Mouse (Mus musculus): ENCODE results near the gene Grwd1. TPM values are rescaled to one million over a fixed set of nuclear protein-coding genes. Genes with fewer than 3 reads are reported as not detected.

Gene Grwd1
- polyA plus RNA-seq, 1 experiment from 2014 or later = 62.7 TPM

DNA sequence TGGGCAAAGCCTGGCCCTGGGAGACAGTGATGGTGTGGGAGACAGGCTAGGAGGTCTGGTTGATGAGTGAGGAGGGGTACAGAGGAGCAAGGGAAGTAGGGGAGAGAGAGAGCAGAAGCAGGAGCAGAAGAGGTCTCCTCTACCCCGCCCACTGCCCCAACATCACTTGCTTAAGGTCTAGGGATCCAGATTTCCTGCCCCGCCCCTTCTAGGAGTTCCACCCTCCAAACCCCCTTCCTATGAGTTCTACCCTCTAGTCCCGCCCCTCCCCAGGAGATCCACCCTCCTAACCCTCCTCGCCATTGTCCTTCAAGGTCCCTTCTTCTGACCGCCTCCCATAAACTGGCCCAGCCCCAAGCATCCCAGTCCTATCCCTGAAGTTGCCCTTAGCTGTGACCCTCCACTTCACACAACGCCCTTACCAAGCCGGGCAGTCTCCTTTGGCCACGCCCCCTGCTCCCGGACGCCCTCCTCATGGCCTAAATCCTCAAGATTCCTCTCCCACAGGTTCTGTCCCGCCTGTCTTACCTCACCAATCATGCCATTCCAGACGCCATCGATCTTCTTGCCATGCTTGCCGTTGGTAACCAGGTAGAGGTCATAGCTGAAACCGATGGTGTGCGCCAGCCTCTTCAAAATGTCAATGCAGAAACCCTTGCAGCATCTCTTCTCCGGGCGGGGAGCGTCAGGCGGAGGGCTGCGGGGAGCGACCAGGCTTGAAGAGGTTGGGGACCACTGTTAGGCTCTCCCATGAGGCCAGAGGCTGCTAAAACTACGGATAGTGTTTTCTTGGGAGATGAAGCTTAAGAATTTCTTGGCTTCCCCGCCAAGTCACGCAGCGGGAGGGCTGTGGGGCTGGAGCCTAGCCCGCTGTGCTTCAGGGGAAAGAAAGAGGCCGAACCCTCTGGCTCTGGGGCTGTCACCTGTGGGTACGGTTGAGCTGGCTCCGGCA, 26.5 kb upstream of the Grwd1 start:
- ATAC-seq (ENCODE audit: insufficient number of reproducible peaks, insufficient read depth, low FRiP score, low read depth) = peak; percentile 43; the same call in 1 of the 2 replicates

DNA sequence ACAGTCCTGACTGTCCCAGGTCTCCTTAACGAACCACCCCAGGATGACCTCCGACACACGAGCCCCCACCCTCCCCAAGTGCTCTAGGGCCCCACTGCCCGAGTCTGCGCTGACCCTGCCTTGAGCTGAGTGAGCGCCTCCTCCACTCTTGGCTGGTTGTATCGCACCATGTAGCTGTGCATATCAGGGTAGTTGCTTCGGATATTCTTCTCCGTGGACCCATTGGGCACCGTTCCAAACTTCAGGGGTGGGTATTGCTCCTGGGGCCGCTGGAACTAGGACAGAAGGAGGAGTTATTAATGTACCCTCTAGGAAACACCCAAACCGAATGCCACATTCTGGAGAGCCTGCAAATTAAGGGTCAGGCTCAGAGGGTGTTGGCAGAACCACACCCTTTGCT, 22.3 kb upstream of the Grwd1 start:
- no peak overlapping the region for H3K27ac ChIP-seq (ENCODE audit: low read length)
- H3K27me3 ChIP-seq (ENCODE audit: control insufficient read depth, insufficient read depth, low read length) = no peaks in the 10 kb centered on the region
- H3K9me3 ChIP-seq (ENCODE audit: control insufficient read depth, low read depth, low read length) = no peaks in the 10 kb centered on the region
- no peak overlapping the region for H3K4me2 ChIP-seq (replicated peaks; ENCODE audit: low read depth, low read length)
- 83% methylated on average over 12 of the region's 12 CpGs for WGBS
- H3K4me3 ChIP-seq (ENCODE audit: low read depth, low read length) = no peak overlapping the region
- no peak for ATAC-seq (ENCODE audit: insufficient number of reproducible peaks, insufficient read depth, low FRiP score, low read depth)
- no peaks in the 10 kb centered on the region for H3K36me3 ChIP-seq (ENCODE audit: control insufficient read depth, insufficient read depth, low read length)
- peaks cover 8% of the 10 kb centered on the region; the same call in 1 of the 2 replicates for H3K4me1 ChIP-seq (ENCODE audit: control insufficient read depth, insufficient read depth, low read length)
- no peak overlapping the region for H3K9ac ChIP-seq (replicated peaks; ENCODE audit: low read depth, low read length)

More for the DNA sequence above, 26.5 kb upstream of the Grwd1 start:
- Histone ChIP-seq H3K4me1 (ENCODE audit: control insufficient read depth, insufficient read depth, low read length) (peaks cover 5% of the 10 kb centered on the region; the same call in 1 of the 2 replicates), H3K9me3 (ENCODE audit: control insufficient read depth, low read depth, low read length) (no peaks in the 10 kb centered on the region), H3K27me3 (ENCODE audit: control insufficient read depth, insufficient read depth, low read length) (no peaks in the 10 kb centered on the region), H3K36me3 (ENCODE audit: control insufficient read depth, insufficient read depth, low read length) (no peaks in the 10 kb centered on the region), H3K9ac (replicated peaks; ENCODE audit: low read depth, low read length) (no peak overlapping the region), H3K27ac (ENCODE audit: low read length) (no peak overlapping the region), H3K4me2 (replicated peaks; ENCODE audit: low read depth, low read length) (peak overlapping the region; percentile 47), H3K4me3 (ENCODE audit: low read depth, low read length) (peak overlapping the region; percentile 24)
- WGBS = 3% methylated on average over 29 of the region's 30 CpGs

DNA sequence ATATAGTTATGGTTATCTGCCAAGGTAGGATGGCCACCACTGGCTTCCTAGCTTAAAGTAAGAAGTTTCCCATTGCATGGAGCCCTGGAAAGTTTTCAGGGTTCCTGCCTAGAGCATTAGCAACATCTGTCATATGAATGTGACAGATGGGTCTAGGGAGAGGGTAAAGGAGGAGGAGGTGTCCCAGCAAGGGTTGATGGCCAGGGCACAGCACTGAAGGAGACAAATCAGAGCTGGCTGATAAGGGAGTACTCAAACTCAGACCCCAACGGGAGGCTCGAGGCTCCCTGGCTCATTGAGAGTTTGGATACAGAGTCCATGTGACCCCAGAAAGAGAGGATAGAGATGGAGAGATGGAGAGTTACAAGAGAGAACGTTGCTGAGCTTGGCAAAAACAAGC, 19.9 kb upstream of the Grwd1 start:
- Histone ChIP-seq H3K36me3 (ENCODE audit: control insufficient read depth, insufficient read depth, low read length) (no peaks in the 10 kb centered on the region), H3K27me3 (ENCODE audit: control insufficient read depth, insufficient read depth, low read length) (no peaks in the 10 kb centered on the region), H3K4me1 (ENCODE audit: control insufficient read depth, insufficient read depth, low read length) (peaks cover 5% of the 10 kb centered on the region; the same call in 1 of the 2 replicates), H3K4me3 (ENCODE audit: low read depth, low read length) (no peak overlapping the region), H3K9me3 (ENCODE audit: control insufficient read depth, low read depth, low read length) (no peaks in the 10 kb centered on the region), H3K27ac (ENCODE audit: low read length) (no peak overlapping the region), H3K9ac (replicated peaks; ENCODE audit: low read depth, low read length) (no peak overlapping the region), H3K4me2 (replicated peaks; ENCODE audit: low read depth, low read length) (no peak overlapping the region)
- 59% methylated on average over 3 of the region's 3 CpGs for whole genome bisulfite sequencing
- no peak for ATAC-seq (ENCODE audit: insufficient number of reproducible peaks, insufficient read depth, low FRiP score, low read depth)

DNA sequence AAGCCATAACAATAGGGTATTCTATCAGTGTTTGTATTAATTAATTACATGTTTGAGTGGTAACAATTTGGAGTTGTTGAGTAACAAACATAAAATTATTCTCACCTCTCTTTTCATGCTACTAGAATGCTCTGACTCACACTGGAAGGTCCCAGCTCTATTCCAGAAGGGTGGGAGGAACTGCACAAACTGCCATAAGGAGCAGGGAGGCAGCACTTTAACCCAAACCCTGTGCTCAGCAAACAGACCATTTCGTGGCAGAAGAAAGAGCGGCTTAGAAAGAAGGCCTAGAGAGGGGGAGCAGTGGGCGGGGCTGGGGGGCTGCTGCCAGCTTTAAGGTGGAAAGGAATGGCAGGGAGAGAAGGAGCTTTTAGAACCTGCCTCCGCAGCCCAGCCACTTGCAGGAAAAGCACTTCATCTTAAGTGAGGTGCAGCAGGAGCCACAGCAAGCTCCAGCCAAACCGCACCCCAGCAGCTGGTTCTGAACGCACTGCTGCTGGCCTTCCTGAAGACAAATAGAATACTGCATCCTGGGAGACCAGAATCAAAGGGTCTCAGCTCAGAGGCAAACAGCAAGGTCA, 17.8 kb upstream of the Grwd1 start:
- no peak overlapping the region for H3K9ac ChIP-seq (replicated peaks; ENCODE audit: low read depth, low read length)
- H3K9me3 ChIP-seq (ENCODE audit: control insufficient read depth, low read depth, low read length) = no peaks in the 10 kb centered on the region
- no peak overlapping the region for H3K4me2 ChIP-seq (replicated peaks; ENCODE audit: low read depth, low read length)
- H3K36me3 ChIP-seq (ENCODE audit: control insufficient read depth, insufficient read depth, low read length) = no peaks in the 10 kb centered on the region
- H3K27ac ChIP-seq (ENCODE audit: low read length) = 0 out of 2 replicates have a peak overlapping the region, but pooled peaks have one; percentile 39
- no peaks in the 10 kb centered on the region for H3K27me3 ChIP-seq (ENCODE audit: control insufficient read depth, insufficient read depth, low read length)
- H3K4me3 ChIP-seq (ENCODE audit: low read depth, low read length) = no peak overlapping the region
- no peak for ATAC-seq (ENCODE audit: insufficient number of reproducible peaks, insufficient read depth, low FRiP score, low read depth)
- 6% methylated on average over 6 of the region's 6 CpGs for WGBS
- peaks cover 5% of the 10 kb centered on the region; the same call in 1 of the 2 replicates for H3K4me1 ChIP-seq (ENCODE audit: control insufficient read depth, insufficient read depth, low read length)

DNA sequence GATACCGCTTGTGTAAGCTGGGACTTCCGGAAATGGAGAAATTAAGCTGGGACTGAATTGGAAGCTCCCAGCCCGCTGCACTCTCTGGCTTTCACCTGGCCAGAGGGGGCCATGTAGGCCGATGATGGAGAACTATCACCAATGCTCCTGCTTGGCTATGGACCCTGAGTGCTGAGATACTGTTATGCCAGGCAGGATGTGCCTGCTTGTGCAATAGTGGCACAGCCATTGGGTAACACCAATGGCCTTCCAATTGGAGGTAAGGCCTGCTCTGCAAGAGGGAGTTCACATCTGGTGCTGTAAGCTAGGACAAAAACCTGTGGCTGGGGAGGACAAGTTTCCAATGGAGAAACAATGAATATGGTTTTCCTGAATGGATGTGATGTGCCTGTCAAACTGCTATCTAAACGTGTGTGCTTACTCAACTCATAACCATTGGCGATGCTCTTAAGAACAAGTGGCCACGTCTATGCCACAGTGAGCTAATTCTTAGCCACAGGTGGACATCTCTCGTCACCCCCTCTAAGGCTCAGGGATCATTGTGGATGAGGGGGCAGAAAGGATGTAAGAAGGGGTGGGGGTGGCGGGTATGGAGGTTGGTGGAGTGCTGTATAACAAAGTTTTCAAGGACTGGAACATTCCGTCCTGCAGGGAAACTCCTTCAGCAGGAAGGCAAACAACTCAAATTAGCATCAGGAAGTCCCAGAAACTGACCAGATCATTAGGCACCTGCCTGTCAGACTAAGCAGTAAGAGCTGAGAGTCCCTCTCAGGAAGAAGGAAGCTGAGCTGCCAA, 12.4 kb upstream of the Grwd1 start:
- H3K9me3 ChIP-seq (ENCODE audit: control insufficient read depth, low read depth, low read length) = no peaks in the 10 kb centered on the region
- H3K9ac ChIP-seq (replicated peaks; ENCODE audit: low read depth, low read length) = no peak overlapping the region
- H3K27ac ChIP-seq (ENCODE audit: low read length) = no peak overlapping the region
- ATAC-seq (ENCODE audit: insufficient number of reproducible peaks, insufficient read depth, low FRiP score, low read depth) = no peak
- 88% methylated on average over 10 of the region's 10 CpGs for WGBS
- no peaks in the 10 kb centered on the region for H3K36me3 ChIP-seq (ENCODE audit: control insufficient read depth, insufficient read depth, low read length)
- no peak overlapping the region for H3K4me3 ChIP-seq (ENCODE audit: low read depth, low read length)
- H3K27me3 ChIP-seq (ENCODE audit: control insufficient read depth, insufficient read depth, low read length) = no peaks in the 10 kb centered on the region
- H3K4me2 ChIP-seq (replicated peaks; ENCODE audit: low read depth, low read length) = no peak overlapping the region
- H3K4me1 ChIP-seq (ENCODE audit: control insufficient read depth, insufficient read depth, low read length) = no peaks in the 10 kb centered on the region

DNA sequence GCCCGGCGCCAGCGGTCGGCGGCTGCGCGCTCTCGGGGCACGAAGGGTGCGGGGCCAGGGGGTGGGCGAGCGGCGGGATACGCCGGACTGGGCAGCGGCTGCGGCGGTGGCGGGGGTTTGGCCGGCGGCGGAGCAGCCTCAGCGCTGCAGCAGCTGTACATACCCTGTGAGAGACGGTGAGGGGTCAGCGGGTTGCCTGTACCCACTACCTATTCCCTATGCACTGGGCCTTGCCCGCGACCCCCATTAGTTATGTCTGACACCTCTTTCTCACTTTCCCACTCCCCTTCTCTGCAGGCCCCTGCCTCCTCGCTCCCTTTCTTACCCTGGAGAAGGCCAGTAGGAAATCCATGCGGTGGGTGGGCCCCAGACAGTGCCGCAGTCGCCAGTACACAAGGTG, 3.2 kb upstream of the Grwd1 start:
- ATAC-seq (ENCODE audit: insufficient number of reproducible peaks, insufficient read depth, low FRiP score, low read depth) = no peak
- Histone ChIP-seq H3K9ac (replicated peaks; ENCODE audit: low read depth, low read length) (peak overlapping the region; percentile 14; the same call in 1 of the 2 replicates), H3K4me3 (ENCODE audit: low read depth, low read length) (peak overlapping the region; percentile 39), H3K9me3 (ENCODE audit: control insufficient read depth, low read depth, low read length) (no peaks in the 10 kb centered on the region), H3K36me3 (ENCODE audit: control insufficient read depth, insufficient read depth, low read length) (peaks cover 6% of the 10 kb centered on the region; the same call in 1 of the 2 replicates), H3K4me2 (replicated peaks; ENCODE audit: low read depth, low read length) (peak overlapping the region; percentile 52), H3K27me3 (ENCODE audit: control insufficient read depth, insufficient read depth, low read length) (peaks cover 28% of the 10 kb centered on the region), H3K4me1 (ENCODE audit: control insufficient read depth, insufficient read depth, low read length) (peaks cover 17% of the 10 kb centered on the region), H3K27ac (ENCODE audit: low read length) (no peak overlapping the region)
- 4% methylated on average over 22 of the region's 31 CpGs for WGBS

DNA sequence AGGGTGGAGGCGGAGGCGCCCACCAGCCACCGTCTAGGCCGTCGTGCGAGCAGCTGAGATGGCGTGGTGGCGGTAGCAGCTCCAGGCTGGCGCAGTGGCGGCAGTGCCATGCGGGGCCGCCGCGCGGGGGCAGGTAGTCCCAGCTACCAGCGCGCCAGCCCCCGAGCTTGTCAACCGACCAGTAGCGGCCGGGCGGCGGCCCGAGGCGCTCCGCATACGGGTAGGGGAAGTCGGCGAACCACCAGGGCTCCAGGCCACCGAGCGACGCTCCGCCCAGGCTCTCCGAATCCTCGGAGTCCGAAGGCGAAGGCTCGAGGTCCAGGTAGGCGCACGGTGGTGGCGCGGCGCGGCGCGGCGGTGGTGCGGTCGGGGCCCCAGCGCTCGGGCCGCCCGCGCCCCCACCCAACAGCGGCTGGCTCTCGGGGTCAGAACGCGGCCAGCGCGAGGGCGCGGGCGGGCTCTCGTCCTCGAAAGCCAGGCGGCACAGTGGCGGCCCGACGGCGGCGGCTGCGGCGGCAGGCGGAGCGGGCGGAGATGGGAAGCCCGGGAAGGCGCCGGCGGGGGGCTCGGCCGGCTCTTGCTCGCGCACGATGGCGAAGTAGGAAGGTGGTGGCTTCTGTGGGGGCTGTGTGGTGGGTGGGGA, 2.5 kb upstream of the Grwd1 start:
- no peak for ATAC-seq (ENCODE audit: insufficient number of reproducible peaks, insufficient read depth, low FRiP score, low read depth)
- H3K4me1 ChIP-seq (ENCODE audit: control insufficient read depth, insufficient read depth, low read length) = peaks cover 17% of the 10 kb centered on the region
- peaks cover 28% of the 10 kb centered on the region for H3K27me3 ChIP-seq (ENCODE audit: control insufficient read depth, insufficient read depth, low read length)
- peak overlapping the region; percentile 39 for H3K4me3 ChIP-seq (ENCODE audit: low read depth, low read length)
- H3K9ac ChIP-seq (replicated peaks; ENCODE audit: low read depth, low read length) = peak overlapping the region; percentile 14; the same call in 1 of the 2 replicates
- H3K36me3 ChIP-seq (ENCODE audit: control insufficient read depth, insufficient read depth, low read length) = peaks cover 13% of the 10 kb centered on the region; the same call in 1 of the 2 replicates
- under 1% methylated on average over 68 of the region's 86 CpGs for WGBS
- no peaks in the 10 kb centered on the region for H3K9me3 ChIP-seq (ENCODE audit: control insufficient read depth, low read depth, low read length)
- H3K4me2 ChIP-seq (replicated peaks; ENCODE audit: low read depth, low read length) = peak overlapping the region; percentile 52
- H3K27ac ChIP-seq (ENCODE audit: low read length) = no peak overlapping the region

Data from stomach, embryonic 14.5 days (tissue).